Mouse (Mus musculus) erythroblast, adult 5-6 weeks (primary cell): Measurements from ENCODE around the gene Klrk1. TPM values are rescaled to one million over a fixed set of nuclear protein-coding genes. Genes with fewer than 3 reads are reported as not detected.
"Not testable (repeated sequence)": the region's sequence is repeated elsewhere in the genome, so short reads cannot be mapped to it uniquely, and the experiment has no call there.

Source experiments
- ATAC-seq: replicated peaks from 2 replicates; pipeline ENCODE4 v1.8.0; 2016; ENCODE audit warnings: moderate number of reproducible peaks, mild to moderate bottlenecking, moderate TSS enrichment, inconsistent platforms; ENCODE audit not compliant: poor library complexity, low FRiP score, severe bottlenecking
- total RNA-seq, 2 experiments: library from RNA; stranded (forward) in 1 of 2; stranded (reverse) in 1 of 2; fragments of 150-400 nt in 1 of 2; fragments of 200-764, 138-1000 nt in 1 of 2; gene quantifications; 2 replicates each; pipeline versions ENCODE4 v1.2.3 to v1.2.4; 2015 to 2017; ENCODE audit warnings: low replicate concordance in 2 of 2

The Klrk1 gene
- total RNA-seq (2015; ENCODE audit: low replicate concordance) (1.7 and 2.9 TPM in 2 replicates), total RNA-seq (2017; ENCODE audit: low replicate concordance) (3.4 and 6.6 TPM in 2 replicates)

- ATAC-seq: no peak
Observed at GRCm38 (mm10) chr6:129623735-129624134, at the start of gene Klrk1. Gene Klrk1 (minus strand): TSS chr6:129623864.

- ATAC-seq: not testable (repeated sequence)
Observed at GRCm38 (mm10) chr6:129661301-129661700, 37.6 kb upstream of the Klrk1 start.

- ATAC-seq: not testable (repeated sequence)
Observed at GRCm38 (mm10) chr6:129660589-129660988, 36.9 kb upstream of the Klrk1 start, which contains the start of gene Klrc2. Gene Klrc2 (minus strand): TSS chr6:129660689.

GRCm38 (mm10) chr6:129644054-129644453 is 20.4 kb upstream of the Klrk1 start:
- ATAC-seq: not testable (repeated sequence)

- not testable (repeated sequence) for ATAC-seq
Observed at GRCm38 (mm10) chr6:129643237-129643636, 19.6 kb upstream of the Klrk1 start, which contains the start of gene Klrc3. Gene Klrc3 (minus strand): TSS chr6:129643337.

- not testable (repeated sequence) for ATAC-seq
Observed at GRCm38 (mm10) chr6:129631046-129631445, 7.4 kb upstream of the Klrk1 start.

GRCm38 (mm10) chr6:129608372-129608771 is 15.3 kb downstream of the Klrk1 start:
- ATAC-seq: no peak

- ATAC-seq: no peak
Observed at GRCm38 (mm10) chr6:129591508-129591907, 32.2 kb downstream of the Klrk1 start, which contains the start of gene Klrd1. Gene Klrd1 (plus strand): TSS chr6:129591782.

- ATAC-seq: no peak
Observed at GRCm38 (mm10) chr6:129583014-129583413, 40.6 kb downstream of the Klrk1 start.

- no peak for ATAC-seq
Observed at GRCm38 (mm10) chr6:129581896-129582295, 41.8 kb downstream of the Klrk1 start.

GRCm38 (mm10) chr6:129581274-129581673 is 42.4 kb downstream of the Klrk1 start:
- no peak for ATAC-seq

- no peak for ATAC-seq
Observed at GRCm38 (mm10) chr6:129577605-129578004, 46.1 kb downstream of the Klrk1 start, which contains the start of gene Klre1. Gene Klre1 (plus strand): TSS chr6:129577905.

- no peak for ATAC-seq
Observed at GRCm38 (mm10) chr6:129575315-129575714, 48.3 kb downstream of the Klrk1 start.

GRCm38 (mm10) chr6:129565257-129565656 is 58.4 kb downstream of the Klrk1 start:
- ATAC-seq: no peak; the same call in 1 of the 2 replicates

Other genes with a start within 250 kb of the Klrk1 start
- not detected in 2 replicates for gene Clec12b, start 238.0 kb downstream of the Klrk1 start, total RNA-seq (2015; ENCODE audit: low replicate concordance)
- gene Clec12b, start 238.0 kb downstream of the Klrk1 start, total RNA-seq (2017; ENCODE audit: low replicate concordance): not detected in 2 replicates
- gene Clec1b, start 226.6 kb downstream of the Klrk1 start, total RNA-seq (2015; ENCODE audit: low replicate concordance): 8.6 TPM in 1 of 2 replicates, not detected in the other
- gene Clec1b, start 226.6 kb downstream of the Klrk1 start, total RNA-seq (2017; ENCODE audit: low replicate concordance): 0.56 and 4.3 TPM in 2 replicates
- 0.63 TPM in 1 of 2 replicates, not detected in the other for gene Clec9a, start 215.0 kb downstream of the Klrk1 start, total RNA-seq (2015; ENCODE audit: low replicate concordance)
- gene Clec9a, start 215.0 kb downstream of the Klrk1 start, total RNA-seq (2017; ENCODE audit: low replicate concordance): 2.0 and 6.6 TPM in 2 replicates
- gene Clec1a, start 171.9 kb downstream of the Klrk1 start, total RNA-seq (2015; ENCODE audit: low replicate concordance): not detected in 2 replicates
- gene Clec1a, start 171.9 kb downstream of the Klrk1 start, total RNA-seq (2017; ENCODE audit: low replicate concordance): 0.17 and 1.1 TPM in 2 replicates
- gene Olr1, start 116.7 kb downstream of the Klrk1 start, total RNA-seq (2015; ENCODE audit: low replicate concordance): 6.9 and 13.8 TPM in 2 replicates
- 10.0 and 12.6 TPM in 2 replicates for gene Olr1, start 116.7 kb downstream of the Klrk1 start, total RNA-seq (2017; ENCODE audit: low replicate concordance)
- not detected in 2 replicates for gene Tmem52b, start 111.3 kb downstream of the Klrk1 start, total RNA-seq (2015; ENCODE audit: low replicate concordance)
- not detected in 2 replicates for gene Tmem52b, start 111.3 kb downstream of the Klrk1 start, total RNA-seq (2017; ENCODE audit: low replicate concordance)
- 14.0 and 22.6 TPM in 2 replicates for gene Gabarapl1, start 90.7 kb downstream of the Klrk1 start, total RNA-seq (2015; ENCODE audit: low replicate concordance)
- gene Gabarapl1, start 90.7 kb downstream of the Klrk1 start, total RNA-seq (2017; ENCODE audit: low replicate concordance): 31.4 and 36.7 TPM in 2 replicates
- not detected in 2 replicates for gene Klre1, start 46.0 kb downstream of the Klrk1 start, total RNA-seq (2015; ENCODE audit: low replicate concordance)
- gene Klre1, start 46.0 kb downstream of the Klrk1 start, total RNA-seq (2017; ENCODE audit: low replicate concordance): 1.1 TPM in 1 of 2 replicates, not detected in the other
- gene Klrd1, start 32.1 kb downstream of the Klrk1 start, total RNA-seq (2015; ENCODE audit: low replicate concordance): not detected in 2 replicates
- 2.4 TPM in 1 of 2 replicates, not detected in the other for gene Klrd1, start 32.1 kb downstream of the Klrk1 start, total RNA-seq (2017; ENCODE audit: low replicate concordance)
- gene Klrc3, start 19.5 kb upstream of the Klrk1 start, total RNA-seq (2015; ENCODE audit: low replicate concordance): not detected in 2 replicates
- not detected in 2 replicates for gene Klrc3, start 19.5 kb upstream of the Klrk1 start, total RNA-seq (2017; ENCODE audit: low replicate concordance)
- 1.0 TPM in 1 of 2 replicates, not detected in the other for gene Klrc2, start 36.8 kb upstream of the Klrk1 start, total RNA-seq (2015; ENCODE audit: low replicate concordance)
- gene Klrc2, start 36.8 kb upstream of the Klrk1 start, total RNA-seq (2017; ENCODE audit: low replicate concordance): 0.42 and 1.3 TPM in 2 replicates
- gene Klrc1, start 55.1 kb upstream of the Klrk1 start, total RNA-seq (2015; ENCODE audit: low replicate concordance): 0.63 TPM in 1 of 2 replicates, not detected in the other
- gene Klrc1, start 55.1 kb upstream of the Klrk1 start, total RNA-seq (2017; ENCODE audit: low replicate concordance): 2.2 and 3.1 TPM in 2 replicates
- gene Klri1, start 93.3 kb upstream of the Klrk1 start, total RNA-seq (2015; ENCODE audit: low replicate concordance): not detected in 2 replicates
- gene Klri1, start 93.3 kb upstream of the Klrk1 start, total RNA-seq (2017; ENCODE audit: low replicate concordance): not detected in 2 replicates
- not detected in 2 replicates for gene Klri2, start 116.6 kb upstream of the Klrk1 start, total RNA-seq (2015; ENCODE audit: low replicate concordance)
- not detected in 2 replicates for gene Klri2, start 116.6 kb upstream of the Klrk1 start, total RNA-seq (2017; ENCODE audit: low replicate concordance)
- gene Gm156, start 160.4 kb upstream of the Klrk1 start, total RNA-seq (2015; ENCODE audit: low replicate concordance): not detected in 2 replicates
- not detected in 2 replicates for gene Gm156, start 160.4 kb upstream of the Klrk1 start, total RNA-seq (2017; ENCODE audit: low replicate concordance)
- gene Gm17631, start 238.8 kb upstream of the Klrk1 start, total RNA-seq (2015; ENCODE audit: low replicate concordance): not detected in 2 replicates
- not detected in 2 replicates for gene Gm17631, start 238.8 kb upstream of the Klrk1 start, total RNA-seq (2017; ENCODE audit: low replicate concordance)